In the genomic region with DNA sequence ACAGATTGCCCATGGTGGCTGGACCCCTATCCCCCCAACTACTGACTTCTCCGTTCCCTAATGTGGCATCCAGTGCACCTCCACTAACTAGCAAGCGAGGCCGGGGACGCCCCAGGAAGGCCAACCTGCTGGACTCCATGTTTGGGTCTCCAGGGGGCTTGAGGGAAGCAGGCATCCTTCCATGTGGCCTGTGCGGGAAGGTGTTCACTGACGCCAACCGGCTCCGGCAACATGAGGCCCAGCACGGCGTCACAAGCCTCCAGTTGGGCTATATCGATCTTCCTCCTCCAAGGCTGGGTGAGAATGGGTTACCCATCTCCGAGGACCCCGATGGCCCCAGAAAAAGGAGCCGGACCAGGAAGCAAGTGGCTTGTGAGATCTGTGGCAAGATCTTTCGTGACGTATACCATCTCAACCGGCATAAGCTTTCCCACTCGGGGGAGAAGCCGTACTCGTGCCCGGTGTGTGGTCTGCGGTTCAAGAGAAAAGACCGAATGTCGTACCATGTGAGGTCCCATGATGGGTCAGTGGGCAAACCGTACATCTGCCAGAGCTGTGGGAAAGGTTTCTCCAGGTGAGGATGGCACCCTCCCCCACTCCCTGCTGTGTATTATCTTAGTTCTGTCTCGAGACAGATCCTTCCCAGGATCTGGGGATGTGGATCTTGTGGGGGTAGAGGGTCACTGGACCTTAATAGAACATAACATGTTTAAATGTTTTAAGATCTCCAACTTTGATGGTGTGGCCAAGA, we compare ENCODE assay signal across 8 mouse cellular contexts. TPM values are rescaled to one million over a fixed set of nuclear protein-coding genes. Genes with fewer than 3 reads are reported as not detected.
DNase-seq lines count a peak whose midpoint lies in the region; ATAC-seq and TF ChIP-seq lines count a peak whose summit lies in the region.

No protein-coding gene starts in this region.

- H3K36me3 ChIP-seq in lung, postnatal 0 days (ENCODE audit: insufficient read depth, low read length): 0 out of 2 replicates have a peak, but pooled peaks cover 5% of the 10 kb centered on the region
- H3K36me3 ChIP-seq in heart, embryonic 16.5 days (ENCODE audit: control insufficient read depth, insufficient read depth): peaks cover 22% of the 10 kb centered on the region
- H3K36me3 ChIP-seq in limb, embryonic 14.5 days (ENCODE audit: control insufficient read depth, insufficient read depth, low read length): peaks cover 39% of the 10 kb centered on the region
- H3K36me3 ChIP-seq in neural tube, embryonic 11.5 days (ENCODE audit: control insufficient read depth, insufficient read depth, low read length): peaks cover 16% of the 10 kb centered on the region

- peaks cover 29% of the 10 kb centered on the region for H3K4me1 ChIP-seq in lung, postnatal 0 days (ENCODE audit: insufficient read depth, low read depth, low read length)
- H3K4me1 ChIP-seq in heart, embryonic 16.5 days (ENCODE audit: control insufficient read depth, insufficient read depth, low read length): peaks cover 41% of the 10 kb centered on the region
- H3K4me1 ChIP-seq in limb, embryonic 14.5 days (ENCODE audit: control insufficient read depth, insufficient read depth, low read length): peaks cover 24% of the 10 kb centered on the region
- H3K4me1 ChIP-seq in neural tube, embryonic 11.5 days (ENCODE audit: control insufficient read depth, insufficient read depth, low read length): peaks cover 23% of the 10 kb centered on the region

- peak overlapping the region; percentile 99 for H3K4me2 ChIP-seq in lung, postnatal 0 days (replicated peaks; ENCODE audit: low read depth, low read length)
- H3K4me2 ChIP-seq in heart, embryonic 16.5 days (ENCODE audit: low read depth, low read length): peak overlapping the region; percentile 95
- H3K4me2 ChIP-seq in limb, embryonic 14.5 days (replicated peaks; ENCODE audit: low read depth, low read length, severe bottlenecking): peak overlapping the region; percentile 99
- peak overlapping the region; percentile 100 for H3K4me2 ChIP-seq in neural tube, embryonic 11.5 days (ENCODE audit: low read depth)

- WGBS in lung, postnatal 0 days: 1% methylated on average over 26 of the region's 26 CpGs
- 3% methylated on average over 26 of the region's 26 CpGs for WGBS in heart, embryonic 16.5 days
- 2% methylated on average over 26 of the region's 26 CpGs for WGBS in limb, embryonic 14.5 days
- WGBS in neural tube, embryonic 11.5 days: under 1% methylated on average over 26 of the region's 26 CpGs

- no peak for TF ChIP-seq CTCF in lung, postnatal 0 days (IDR thresholded peaks at IDR 0.05)

- H3K27ac ChIP-seq in lung, postnatal 0 days (ENCODE audit: low read length): peak overlapping the region; percentile 98
- peak overlapping the region; percentile 100 for H3K27ac ChIP-seq in heart, embryonic 16.5 days (ENCODE audit: low read length)
- peak overlapping the region; percentile 79 for H3K27ac ChIP-seq in limb, embryonic 14.5 days (replicated peaks; ENCODE audit: low read depth, low read length)
- H3K27ac ChIP-seq in neural tube, embryonic 11.5 days (ENCODE audit: low read depth, low read length): peak overlapping the region; percentile 100

- H3K4me3 ChIP-seq in lung, postnatal 0 days (ENCODE audit: low read depth, low read length): peak overlapping the region; percentile 84
- peak overlapping the region; percentile 90 for H3K4me3 ChIP-seq in heart, embryonic 16.5 days (ENCODE audit: low read length)
- H3K4me3 ChIP-seq in limb, embryonic 14.5 days (replicated peaks; ENCODE audit: low read length): peak overlapping the region; percentile 85
- peak overlapping the region; percentile 92 for H3K4me3 ChIP-seq in neural tube, embryonic 11.5 days (ENCODE audit: low read depth, low read length)

- no peak for TF ChIP-seq POLR2A in limb, embryonic 14.5 days (IDR thresholded peaks at IDR 0.05; ENCODE audit: borderline replicate concordance, extremely low read depth, insufficient read depth, insufficient read length)

- H3K27me3 ChIP-seq in lung, postnatal 0 days (replicated peaks; ENCODE audit: insufficient read depth, low read length): no peaks in the 10 kb centered on the region
- no peaks in the 10 kb centered on the region for H3K27me3 ChIP-seq in heart, embryonic 16.5 days (ENCODE audit: control insufficient read depth, insufficient read depth, low read length)
- H3K27me3 ChIP-seq in limb, embryonic 14.5 days (ENCODE audit: control insufficient read depth, insufficient read depth, low read length): no peaks in the 10 kb centered on the region
- no peaks in the 10 kb centered on the region for H3K27me3 ChIP-seq in neural tube, embryonic 11.5 days (ENCODE audit: control insufficient read depth, insufficient read depth, low read length)

- H3K9me3 ChIP-seq in lung, postnatal 0 days (ENCODE audit: low read length): no peaks in the 10 kb centered on the region
- no peaks in the 10 kb centered on the region for H3K9me3 ChIP-seq in heart, embryonic 16.5 days (replicated peaks; ENCODE audit: control insufficient read depth, low read length)
- no peaks in the 10 kb centered on the region for H3K9me3 ChIP-seq in limb, embryonic 14.5 days (ENCODE audit: control insufficient read depth, low read length)
- no peaks in the 10 kb centered on the region for H3K9me3 ChIP-seq in neural tube, embryonic 11.5 days (ENCODE audit: control insufficient read depth, low read length)

- DNase-seq in lung, postnatal 0 days (ENCODE audit: low spot score): peak; percentile 19
- no peak for DNase-seq in lung, postnatal 14 days
- DNase-seq in cerebellum, adult 9-11 months: peak; percentile 60
- DNase-seq in limb, embryonic 14.5 days (ENCODE audit: low spot score): no peak
- DNase-seq in neural tube, embryonic 11.5 days (ENCODE audit: low spot score): peak; percentile 52
- DNase-seq in urinary bladder, adult 2 months (ENCODE audit: low spot score): no peak

- ATAC-seq in lung, postnatal 0 days: no peak
- no peak for ATAC-seq in heart, embryonic 16.5 days (replicated peaks; ENCODE audit: extremely low read depth, insufficient read depth, low FRiP score)
- no peak for ATAC-seq in limb, embryonic 14.5 days (ENCODE audit: low FRiP score, low read depth)
- no peak for ATAC-seq in neural tube, embryonic 11.5 days (ENCODE audit: insufficient read depth, low FRiP score, low TSS enrichment)
- no peak for ATAC-seq in frontal cortex, adult (ENCODE audit: low TSS enrichment)

- H3K9ac ChIP-seq in lung, postnatal 0 days (replicated peaks; ENCODE audit: low read depth): peak overlapping the region; percentile 80
- peak overlapping the region; percentile 99 for H3K9ac ChIP-seq in heart, embryonic 16.5 days (ENCODE audit: low read length)
- H3K9ac ChIP-seq in limb, embryonic 14.5 days (ENCODE audit: low read depth, low read length, severe bottlenecking): peak overlapping the region; percentile 96
- H3K9ac ChIP-seq in neural tube, embryonic 11.5 days (ENCODE audit: low read length): peak overlapping the region; percentile 99

- TF ChIP-seq EP300 in lung, postnatal 0 days (IDR thresholded peaks at IDR 0.05): no peak

RNA-seq across cellular contexts. Expression of a gene that starts 2.8 kb away (rescaled TPM):
- 22.9 and 23.2 TPM in 2 replicates for polyA plus RNA-seq in lung, postnatal 0 days (2015; fragmentation: Nextera tagmentation; extraction: Ambion mirVana)
- 25.7 and 26.3 TPM in 2 replicates for polyA plus RNA-seq in heart, embryonic 16.5 days (2015; fragmentation: Nextera tagmentation; extraction: Ambion mirVana)
- 52.0 and 60.2 TPM in 2 replicates for polyA plus RNA-seq in limb, embryonic 14.5 days (2012; rRNA removed)
- polyA plus RNA-seq in limb, embryonic 14.5 days (2014; fragmentation: Nextera tagmentation; extraction: Ambion mirVana): 40.8 and 44.2 TPM in 2 replicates
- 105 TPM in 2 replicates for polyA plus RNA-seq in neural tube, embryonic 11.5 days (2014; fragmentation: Nextera tagmentation; extraction: Ambion mirVana)
- polyA plus RNA-seq in urinary bladder, adult 2 months (2012; rRNA removed): 26.9 and 29.4 TPM in 2 replicates

RNA-seq across cellular contexts. Expression of a gene that starts 25.3 kb away (rescaled TPM):
- 132 and 141 TPM in 2 replicates for polyA plus RNA-seq in lung, postnatal 0 days (2015; fragmentation: Nextera tagmentation; extraction: Ambion mirVana)
- polyA plus RNA-seq in heart, embryonic 16.5 days (2015; fragmentation: Nextera tagmentation; extraction: Ambion mirVana): 166 and 198 TPM in 2 replicates
- 59.7 and 73.8 TPM in 2 replicates for polyA plus RNA-seq in limb, embryonic 14.5 days (2012; rRNA removed)
- polyA plus RNA-seq in limb, embryonic 14.5 days (2014; fragmentation: Nextera tagmentation; extraction: Ambion mirVana): 186 and 187 TPM in 2 replicates
- 295 and 301 TPM in 2 replicates for polyA plus RNA-seq in neural tube, embryonic 11.5 days (2014; fragmentation: Nextera tagmentation; extraction: Ambion mirVana)
- polyA plus RNA-seq in urinary bladder, adult 2 months (2012; rRNA removed): 61.2 and 63.8 TPM in 2 replicates

RNA-seq across cellular contexts. Expression of a gene that starts 38.7 kb away (rescaled TPM):
- 22.7 and 25.5 TPM in 2 replicates for polyA plus RNA-seq in lung, postnatal 0 days (2015; fragmentation: Nextera tagmentation; extraction: Ambion mirVana)
- polyA plus RNA-seq in heart, embryonic 16.5 days (2015; fragmentation: Nextera tagmentation; extraction: Ambion mirVana): 40.9 and 41.1 TPM in 2 replicates
- polyA plus RNA-seq in limb, embryonic 14.5 days (2012; rRNA removed): 13.2 and 13.3 TPM in 2 replicates
- 13.6 and 15.5 TPM in 2 replicates for polyA plus RNA-seq in limb, embryonic 14.5 days (2014; fragmentation: Nextera tagmentation; extraction: Ambion mirVana)
- 9.3 and 15.7 TPM in 2 replicates for polyA plus RNA-seq in neural tube, embryonic 11.5 days (2014; fragmentation: Nextera tagmentation; extraction: Ambion mirVana)
- polyA plus RNA-seq in urinary bladder, adult 2 months (2012; rRNA removed): 37.8 and 51.7 TPM in 2 replicates

Comparison
In these comparisons a context has a peak if more than half of its experiments do, and no peak if none do; other contexts are left out.
1. DNase-seq: peak in lung, postnatal 0 days (single experiment), cerebellum, adult 9-11 months (single experiment) and neural tube, embryonic 11.5 days (single experiment); none in lung, postnatal 14 days (single experiment), limb, embryonic 14.5 days (single experiment) and urinary bladder, adult 2 months (single experiment).
2. Peak in every context shown above with its lines, with median percentiles within 50 percentile points of each other: H3K27ac ChIP-seq, H3K4me2 ChIP-seq, H3K4me3 ChIP-seq and H3K9ac ChIP-seq.